Mouse (Mus musculus) testis, postnatal 10 days (tissue): ENCODE measurements around the gene Mug2.
"Not testable (repeated sequence)": the region's sequence is repeated elsewhere in the genome, so short reads cannot be mapped to it uniquely, and the experiment has no call there.

Experiments used
- DNase-seq: peaks from one replicate; pipeline ENCODE4 v3.0.0; 2021; ENCODE audit warnings: low spot score

Gene Mug2

DNA sequence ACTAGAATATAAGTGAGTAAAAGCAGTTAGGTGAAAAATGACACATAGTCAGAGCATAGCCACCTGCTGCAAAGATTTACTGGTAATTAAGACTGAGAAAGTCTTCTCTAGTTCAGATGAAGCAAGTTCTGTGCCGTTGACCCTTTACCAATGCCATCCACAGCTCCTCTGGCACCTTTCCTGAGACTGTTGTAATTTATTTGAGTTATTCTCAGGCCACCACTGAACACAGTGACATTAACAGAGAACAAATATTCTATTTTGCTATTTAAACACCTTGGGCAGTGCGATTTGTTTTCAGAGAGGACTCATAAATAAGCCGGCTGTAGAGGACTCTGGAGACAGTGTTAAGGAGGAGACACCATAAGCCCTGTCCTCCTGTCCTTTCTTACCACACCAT lies at the start of gene Mug2:
TSS of gene Mug2 (plus strand) at position 301 of the 400 bp plus-strand sequence.
- not testable (repeated sequence) for DNase-seq

DNA sequence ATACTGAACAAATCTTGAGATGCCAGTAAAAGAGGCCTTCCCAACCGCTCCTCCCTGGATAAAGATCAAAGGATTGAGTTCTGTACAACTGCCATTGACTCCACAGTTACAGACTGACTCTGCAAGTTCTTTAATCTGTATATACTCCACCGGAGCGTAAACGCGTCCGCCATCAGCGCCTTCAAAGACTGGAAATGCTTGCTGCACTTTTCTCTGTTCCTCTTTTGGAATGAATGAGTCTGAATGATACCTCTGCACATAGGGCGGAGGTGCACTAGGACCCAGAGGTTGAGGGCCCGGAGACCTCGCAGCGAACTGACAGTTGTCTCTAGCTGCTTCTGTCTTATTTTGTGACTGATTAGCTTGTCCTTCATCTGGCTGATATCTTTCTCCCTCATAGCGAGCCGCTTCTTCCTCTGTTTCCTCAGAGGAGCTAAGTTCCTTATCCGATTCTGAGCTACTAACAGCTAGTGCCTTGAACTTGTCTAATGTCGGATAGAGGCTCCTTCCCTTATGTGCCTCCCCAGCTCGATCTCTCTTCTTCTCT lies 48.7 kb upstream of the Mug2 start:
- not testable (repeated sequence) for DNase-seq

DNA sequence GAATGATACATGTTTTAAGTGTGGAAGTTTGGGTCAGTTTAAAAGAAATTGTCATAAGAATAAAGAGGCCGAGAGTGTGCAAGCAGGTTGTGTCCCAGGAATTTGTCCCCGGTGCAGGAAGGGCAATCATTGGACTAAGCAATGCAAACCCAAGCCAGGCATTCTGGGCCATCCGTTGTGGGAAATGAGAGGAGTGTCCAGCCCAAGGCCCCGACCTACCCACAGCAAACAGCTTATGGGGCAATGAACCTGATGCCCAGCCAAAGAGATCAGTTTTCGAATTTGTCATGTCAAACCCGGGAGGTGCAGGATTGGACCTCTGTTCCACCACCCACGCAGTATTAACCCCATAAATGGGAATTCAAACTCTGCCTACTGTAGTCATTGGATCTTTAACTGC lies 30.9 kb upstream of the Mug2 start:
- no peak for DNase-seq

DNA sequence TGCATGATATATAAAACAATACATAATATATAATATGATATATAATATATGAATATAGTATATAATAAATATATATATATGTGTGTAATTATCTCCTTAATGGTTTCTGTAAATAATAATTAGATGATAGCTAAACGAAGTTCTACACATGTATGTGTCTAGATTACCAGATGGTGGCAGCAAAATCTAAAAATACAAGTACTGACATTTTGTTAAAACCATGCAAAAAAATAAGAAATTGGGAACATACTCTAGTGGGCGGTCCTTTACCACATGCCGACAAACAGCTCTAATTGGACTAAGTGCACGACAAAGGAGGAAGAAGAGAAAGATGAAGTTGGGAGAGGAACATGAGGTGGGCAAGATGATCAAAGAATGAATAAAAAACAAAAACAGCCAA lies 94.3 kb downstream of the Mug2 start:
- DNase-seq = no peak

DNA sequence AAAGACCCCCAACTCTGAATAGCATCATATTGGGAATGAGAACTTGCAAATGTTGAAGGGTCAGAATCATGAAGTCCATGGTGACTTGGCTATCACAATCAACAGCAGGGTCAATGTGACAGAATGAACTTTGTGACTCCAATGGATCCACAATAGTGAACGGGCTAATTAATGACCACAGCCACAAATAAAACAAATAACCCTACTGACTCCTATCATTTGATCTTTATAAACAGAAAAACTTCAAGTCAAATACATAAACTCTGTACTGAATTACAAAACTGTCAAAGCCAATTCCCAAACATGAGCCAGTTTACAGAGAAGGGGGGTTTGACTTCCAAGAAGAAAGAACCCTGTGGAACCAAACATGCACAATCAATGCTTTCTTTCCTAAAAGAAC lies 95.1 kb downstream of the Mug2 start:
- no peak for DNase-seq

DNA sequence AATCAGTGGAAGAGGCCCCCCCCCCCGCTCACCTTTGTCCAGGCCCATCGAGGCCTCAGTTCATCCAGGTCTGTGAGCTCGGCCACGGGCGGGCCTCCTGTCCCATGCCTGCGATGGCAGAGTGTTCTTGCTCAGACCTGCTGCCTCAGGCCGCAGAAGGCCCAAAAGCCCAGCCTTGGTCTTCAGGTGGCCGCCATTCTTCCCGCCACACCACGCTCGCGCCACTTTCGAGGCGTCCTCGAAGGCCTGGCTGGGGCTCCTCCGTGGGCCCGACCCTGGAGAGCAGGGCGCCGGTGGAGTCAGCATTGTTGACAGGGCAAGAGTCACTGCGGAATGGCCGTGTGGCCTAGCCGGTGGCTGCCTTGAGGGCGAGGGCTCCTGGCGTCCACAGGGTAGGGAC lies 110.4 kb downstream of the Mug2 start:
- DNase-seq = peak; percentile 34

DNA sequence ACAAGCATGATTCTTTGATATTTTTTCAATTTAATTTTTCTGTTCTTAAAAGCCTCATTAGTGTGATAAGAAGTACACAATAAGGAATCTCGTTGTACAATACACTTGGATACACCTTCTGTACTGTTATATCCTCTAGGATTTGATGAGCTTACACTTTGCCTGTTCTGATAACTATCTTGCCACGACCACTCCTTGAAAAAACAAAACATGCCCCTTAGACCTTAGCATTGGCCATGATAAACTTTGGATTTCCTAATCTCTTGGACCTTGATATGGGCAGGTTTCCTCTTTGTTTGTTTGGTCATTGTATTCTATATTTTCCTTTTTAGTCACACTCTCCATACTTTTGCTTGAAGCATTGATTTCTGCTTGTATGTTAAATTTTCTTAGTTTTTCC lies 123.0 kb downstream of the Mug2 start:
- DNase-seq = no peak
